Mouse (Mus musculus): ENCODE measurements around the gene Ndufv1.
"Not testable (repeated sequence)": the region's sequence is repeated elsewhere in the genome, so short reads cannot be mapped to it uniquely, and the experiment has no call there.

Gene Ndufv1

GRCm38 (mm10) chr19:4041500-4041899, 28.9 kb upstream of the Ndufv1 start:
- not testable (repeated sequence) for DNase-seq

GRCm38 (mm10) chr19:4040941-4041340, 28.3 kb upstream of the Ndufv1 start:
- not testable (repeated sequence) for DNase-seq

- DNase-seq, result peak; percentile 89
Observed at GRCm38 (mm10) chr19:4037788-4038232, 25.2 kb upstream of the Ndufv1 start, which contains the start of gene Gstp1. TSS of gene Gstp1 (minus strand) at chr19:4037985.

DNA sequence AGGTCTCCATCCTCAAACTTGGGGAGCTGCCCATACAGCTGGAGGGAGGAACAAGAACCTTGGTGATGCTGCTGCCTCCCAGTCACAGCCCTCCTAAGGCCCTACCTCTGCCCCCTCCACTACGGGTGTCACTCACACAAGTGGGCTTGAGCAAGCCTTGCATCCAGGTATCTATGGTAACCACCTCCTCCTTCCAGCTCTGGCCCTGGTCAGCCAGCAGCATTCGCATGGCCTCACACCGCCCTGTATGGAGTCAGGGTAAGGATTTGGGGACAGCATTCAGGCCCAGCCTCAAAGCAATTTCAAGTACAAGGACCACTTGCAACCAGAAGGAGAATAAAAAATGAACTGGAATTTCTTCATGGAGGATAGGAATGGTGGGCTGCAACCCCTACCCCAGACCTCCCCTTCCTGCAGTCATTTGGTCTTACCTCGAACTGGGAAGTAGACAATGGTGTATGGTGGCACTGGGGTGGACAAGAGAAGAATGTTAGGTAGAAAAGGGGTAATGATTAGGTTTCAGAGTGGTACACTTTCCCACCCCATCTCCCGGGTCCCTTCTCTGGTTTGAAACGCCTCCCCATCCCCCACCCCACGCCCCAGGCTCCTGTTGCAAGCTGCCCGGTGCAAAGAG, 24.7 kb upstream of the Ndufv1 start:
- not testable (repeated sequence) for DNase-seq

- DNase-seq, result peak; percentile 30
Observed at GRCm38 (mm10) chr19:4036327-4037045, 23.9 kb upstream of the Ndufv1 start.

- no peak for DNase-seq
Observed at GRCm38 (mm10) chr19:4033742-4034141, 21.1 kb upstream of the Ndufv1 start.

- DNase-seq, result no peak
Observed at GRCm38 (mm10) chr19:4033298-4033697, 20.7 kb upstream of the Ndufv1 start.

- peak; percentile 42 for DNase-seq
Observed at GRCm38 (mm10) chr19:4032668-4033067, 20.1 kb upstream of the Ndufv1 start.

DNA sequence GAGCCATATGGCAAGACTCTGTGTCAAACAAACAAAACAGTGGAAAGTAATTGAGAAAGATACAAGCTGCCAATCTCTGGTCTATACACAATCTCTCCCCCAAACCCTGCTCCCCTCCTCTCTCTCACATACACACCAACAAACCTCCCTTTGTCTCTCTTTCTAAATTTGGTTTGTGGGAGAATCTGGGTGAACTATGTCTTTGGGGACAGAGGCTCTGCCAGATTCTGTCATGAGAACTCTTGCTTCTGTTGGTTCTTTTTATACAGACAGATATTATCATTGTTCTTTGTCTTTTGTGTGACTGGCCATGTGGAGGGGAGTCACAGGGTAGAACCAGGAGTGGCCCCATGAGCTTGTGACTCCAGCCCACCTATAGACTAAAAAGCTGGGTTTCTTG, 15.0 kb upstream of the Ndufv1 start:
- no peak for DNase-seq

- DNase-seq, result no peak
Observed at GRCm38 (mm10) chr19:4023185-4023584, 10.6 kb upstream of the Ndufv1 start.

DNA sequence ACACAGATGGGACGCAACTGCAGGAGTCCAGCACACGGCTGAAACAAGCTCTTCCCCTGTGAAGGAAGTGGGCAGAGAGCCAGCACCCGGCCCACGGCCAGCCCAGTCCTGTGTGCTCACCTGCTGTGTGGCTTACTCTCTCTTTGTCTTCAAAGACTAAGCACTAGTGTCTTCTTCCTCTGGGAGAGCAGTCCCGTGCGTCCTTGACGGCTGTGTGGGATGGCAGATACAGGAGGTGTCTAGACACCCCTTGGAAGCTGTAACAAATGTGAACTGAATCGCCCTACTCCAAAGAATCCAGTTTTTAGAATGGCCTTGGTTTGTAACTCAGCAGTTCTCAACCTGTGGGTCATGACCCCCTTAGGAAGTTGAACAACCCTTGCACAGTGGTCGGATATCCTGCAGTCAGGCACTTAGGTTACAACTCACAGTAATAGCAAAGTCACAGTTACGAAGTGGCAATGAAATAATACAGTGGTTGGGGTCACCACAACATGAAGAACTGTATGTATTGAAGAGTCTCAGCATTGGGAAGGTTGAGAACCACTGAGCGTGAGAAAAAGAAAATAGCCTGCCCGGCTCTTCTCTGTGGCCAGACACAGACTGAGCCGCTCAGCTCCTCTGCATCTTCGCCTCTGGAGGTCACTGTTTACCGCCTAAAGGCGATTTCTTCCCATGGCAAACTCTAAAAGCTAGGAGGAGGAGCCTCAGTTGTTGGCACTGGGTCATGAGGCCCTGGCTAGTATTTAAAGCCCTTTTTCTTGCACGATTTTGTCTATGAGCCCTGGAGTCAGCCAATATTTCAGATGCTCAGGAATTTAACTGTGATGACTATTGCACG, 6.4 kb upstream of the Ndufv1 start:
- peak; percentile 89 for DNase-seq

DNA sequence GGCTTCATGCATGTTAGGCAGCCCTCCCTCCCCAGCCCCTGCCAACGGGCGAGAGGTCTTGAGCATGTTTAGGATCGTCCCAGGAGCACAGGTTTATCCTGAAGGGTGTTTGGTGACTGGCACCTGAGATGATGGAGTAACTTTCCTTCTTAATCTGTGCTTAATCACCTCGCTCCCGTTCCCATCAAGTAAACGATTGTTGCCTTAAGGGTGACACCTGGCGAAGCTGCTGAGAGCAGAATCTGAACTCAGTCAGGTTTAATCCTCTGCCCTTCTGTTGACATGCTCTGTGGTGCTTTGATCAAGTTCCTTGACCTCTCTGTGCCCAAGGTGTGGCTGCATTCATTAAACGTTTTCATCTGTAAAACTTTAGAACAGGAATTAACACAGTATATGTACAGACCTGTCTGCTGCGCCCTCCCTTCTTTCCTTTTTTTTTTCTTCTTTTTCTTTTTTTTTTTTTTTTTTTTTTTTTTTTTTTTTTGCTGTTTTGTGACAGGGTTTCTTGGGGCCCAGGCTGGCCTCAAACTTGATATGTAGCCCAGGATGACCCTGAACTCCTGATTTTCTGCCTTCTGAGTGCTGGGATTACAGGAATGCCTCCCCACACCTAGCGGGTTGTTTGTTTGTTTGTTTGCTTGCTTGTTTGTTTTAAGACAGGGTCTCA, 5.4 kb upstream of the Ndufv1 start:
- no peak for DNase-seq

DNA sequence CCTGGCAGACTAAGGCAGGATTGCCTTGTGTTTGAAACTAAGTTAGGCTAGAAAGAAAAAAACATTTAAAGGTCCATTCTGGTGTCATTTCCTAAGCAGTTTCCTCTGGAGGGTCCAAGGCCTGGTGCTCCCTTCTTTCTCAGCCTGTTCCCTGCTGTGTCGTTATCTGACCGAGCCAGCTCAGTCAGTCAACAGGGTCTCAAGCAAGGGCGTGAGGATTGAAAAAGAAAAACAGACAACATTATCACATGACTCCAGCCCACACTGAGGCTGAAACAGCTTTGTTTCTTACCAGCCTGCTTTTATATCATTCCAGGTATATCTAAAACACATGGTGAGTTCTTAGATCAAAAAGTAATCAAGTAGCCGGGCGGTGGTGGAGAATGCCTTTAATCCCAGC, 3.0 kb upstream of the Ndufv1 start:
- DNase-seq, result no peak

GRCm38 (mm10) chr19:4014802-4015201, 2.2 kb upstream of the Ndufv1 start:
- DNase-seq, result peak; percentile 87

- DNase-seq, result no peak
Observed at GRCm38 (mm10) chr19:4013066-4013465, 460 bp upstream of the Ndufv1 start.

- DNase-seq, result no peak
Observed at GRCm38 (mm10) chr19:4011086-4011485, 1.5 kb downstream of the Ndufv1 start.

DNA sequence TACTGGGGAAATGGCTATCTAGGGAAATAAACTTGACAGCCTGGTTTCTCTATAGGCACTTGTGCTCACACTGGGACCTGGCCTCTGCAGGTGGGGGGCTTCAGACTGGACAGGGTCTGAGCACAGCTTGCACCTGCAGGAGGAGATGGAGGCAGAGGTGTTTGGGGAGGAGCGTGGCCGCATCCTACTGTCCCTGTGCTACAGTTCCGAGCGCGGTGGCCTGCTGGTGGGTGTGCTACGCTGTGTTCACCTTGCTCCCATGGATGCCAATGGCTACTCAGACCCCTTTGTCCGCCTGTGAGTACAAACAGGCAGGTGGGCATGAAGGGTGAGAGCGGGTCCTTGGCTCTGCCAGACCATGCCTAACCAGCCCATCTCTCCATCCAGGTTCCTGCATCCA, 6.6 kb downstream of the Ndufv1 start:
- DNase-seq, result no peak

DNA sequence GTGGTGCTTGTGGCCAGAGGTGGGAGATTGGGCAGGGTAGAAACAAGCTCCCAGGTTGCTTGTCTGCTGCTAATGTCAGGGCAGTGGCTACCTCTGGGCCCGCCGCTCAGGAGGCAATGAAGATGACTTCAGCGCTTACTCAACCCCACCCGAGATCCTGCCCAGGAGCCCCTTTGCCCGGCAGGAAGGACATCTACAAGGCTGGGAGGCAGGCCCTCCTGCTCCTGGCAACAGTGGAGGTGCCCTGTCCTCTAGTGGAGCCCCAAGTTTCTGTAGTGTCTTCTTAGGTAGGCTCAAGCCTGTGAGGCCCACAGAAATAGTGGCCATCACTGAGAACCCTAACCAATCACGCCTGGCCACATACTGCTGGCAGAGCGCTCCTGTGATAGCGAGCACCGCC, 7.5 kb downstream of the Ndufv1 start:
- no peak for DNase-seq

- DNase-seq, result no peak
Observed at GRCm38 (mm10) chr19:4004331-4004730, 8.3 kb downstream of the Ndufv1 start.

- no peak for DNase-seq
Observed at GRCm38 (mm10) chr19:4003641-4004040, 9.0 kb downstream of the Ndufv1 start.

- no peak for DNase-seq
Observed at GRCm38 (mm10) chr19:4003112-4003511, 9.5 kb downstream of the Ndufv1 start, which contains the start of gene Doc2g. TSS of gene Doc2g (plus strand) at chr19:4003313.

DNA sequence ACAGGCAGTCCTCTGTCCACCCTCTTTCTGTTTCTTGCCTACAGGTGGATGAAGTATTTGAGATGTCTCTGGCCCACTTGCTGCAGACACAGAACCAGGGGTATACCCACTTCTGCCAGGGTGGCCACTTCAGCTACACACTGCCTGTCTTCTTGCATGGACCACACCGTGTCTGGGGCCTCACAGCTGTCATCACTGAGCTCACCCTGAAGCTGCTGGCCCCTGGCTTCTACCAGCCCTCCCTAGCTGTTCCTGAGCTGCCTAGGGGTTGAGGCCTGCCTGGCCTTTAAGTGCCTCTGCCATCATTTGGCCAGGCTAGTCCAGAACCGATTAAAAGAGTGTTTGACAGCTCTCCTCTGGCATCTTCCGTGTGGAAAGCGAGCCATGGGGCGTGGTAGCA, 10.9 kb downstream of the Ndufv1 start:
- no peak for DNase-seq

DNA sequence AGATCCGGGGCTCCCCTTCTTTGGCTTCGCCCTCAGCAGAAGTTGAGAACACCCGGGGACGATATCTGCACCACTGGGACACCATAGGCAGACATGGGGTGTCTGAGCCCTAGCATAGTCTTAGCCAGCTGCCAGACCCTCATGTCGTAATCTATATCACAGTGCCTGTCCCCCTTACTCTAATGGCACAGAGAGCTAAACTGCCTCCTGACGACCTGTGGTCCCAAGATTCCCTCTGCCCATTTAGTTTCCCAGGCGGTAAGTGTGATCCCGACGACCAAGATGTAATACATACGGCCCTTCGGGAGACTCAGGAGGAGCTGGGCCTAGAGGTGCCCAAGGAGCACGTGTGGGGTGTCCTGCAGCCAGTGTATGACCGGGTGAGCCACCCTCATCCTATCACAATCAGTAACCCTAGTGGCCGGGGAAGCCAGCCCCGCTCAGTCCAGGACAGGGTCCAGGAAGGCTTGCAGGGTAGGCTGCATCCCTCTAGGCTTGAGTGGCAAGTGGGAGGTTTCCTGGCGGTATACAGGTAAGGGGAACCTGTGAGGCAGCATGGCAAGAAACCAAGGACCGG, 11.6 kb downstream of the Ndufv1 start:
- no peak for DNase-seq

All from retina, postnatal 1 day (tissue).